Mouse (Mus musculus) embryonic facial prominence, embryonic 12.5 days (tissue): ENCODE results near the gene Ltbp1. TPM values are rescaled to one million over a fixed set of nuclear protein-coding genes. Genes with fewer than 3 reads are reported as not detected.

Experiments
- ATAC-seq: fragments of 200-750 bp; cut with Nextera tagmentation; 2 replicates; pipeline ENCODE4 v1.8.0; 2017; ENCODE audit not compliant: insufficient number of reproducible peaks, insufficient read depth, low FRiP score, low TSS enrichment
- H3K27ac ChIP-seq: fragments of 300-500 bp; sonication (generic); 2 replicates; pipeline ENCODE4 v1.5.1; 2016; ENCODE audit warnings: mild to moderate bottlenecking
- H3K27me3 ChIP-seq: fragments of 300-500 bp; sonication (generic); 2 replicates; pipeline ENCODE4 v1.6.1; 2016; ENCODE audit warnings: mild to moderate bottlenecking, moderate library complexity
- H3K36me3 ChIP-seq: fragments of 300-500 bp; sonication (generic); 2 replicates; pipeline ENCODE4 v1.6.1; 2016; ENCODE audit warnings: mild to moderate bottlenecking
- H3K4me1 ChIP-seq: fragments of 300-500 bp; sonication (generic); 2 replicates; pipeline ENCODE4 v1.6.1; 2016
- H3K4me2 ChIP-seq: fragments of 300-500 bp; sonication (generic); replicated peaks from 2 replicates; pipeline ENCODE4 v1.6.1; 2016; ENCODE audit warnings: mild to moderate bottlenecking, moderate library complexity
- H3K4me3 ChIP-seq: fragments of 300-500 bp; sonication (generic); 2 replicates; pipeline ENCODE4 v1.5.1; 2016; ENCODE audit warnings: mild to moderate bottlenecking
- H3K9ac ChIP-seq: fragments of 300-500 bp; sonication (generic); 2 replicates; pipeline ENCODE4 v1.6.1; 2016; ENCODE audit warnings: mild to moderate bottlenecking, moderate library complexity
- H3K9me3 ChIP-seq: fragments of 300-500 bp; sonication (generic); 2 replicates; pipeline ENCODE4 v1.6.1; 2016; ENCODE audit warnings: mild to moderate bottlenecking, moderate library complexity
- WGBS: fragments of 180-500 bp; shearing (Covaris S2); methylation state at CpG from one replicate; pipeline ENCODE4 v1.1.7; 2016; 5-methylcytosine and 5-hydroxymethylcytosine counted together
- polyA plus RNA-seq: library from polyadenylated mRNA; unstranded; fragments of >200 nt; fragmentation: Nextera tagmentation; extraction: Ambion mirVana; gene quantifications from 2 replicates; pipeline ENCODE4 v1.2.1, GENCODE M21; 2016

Ltbp1 gene
- polyA plus RNA-seq, 1 experiment from 2014 or later = 36.7 TPM

DNA sequence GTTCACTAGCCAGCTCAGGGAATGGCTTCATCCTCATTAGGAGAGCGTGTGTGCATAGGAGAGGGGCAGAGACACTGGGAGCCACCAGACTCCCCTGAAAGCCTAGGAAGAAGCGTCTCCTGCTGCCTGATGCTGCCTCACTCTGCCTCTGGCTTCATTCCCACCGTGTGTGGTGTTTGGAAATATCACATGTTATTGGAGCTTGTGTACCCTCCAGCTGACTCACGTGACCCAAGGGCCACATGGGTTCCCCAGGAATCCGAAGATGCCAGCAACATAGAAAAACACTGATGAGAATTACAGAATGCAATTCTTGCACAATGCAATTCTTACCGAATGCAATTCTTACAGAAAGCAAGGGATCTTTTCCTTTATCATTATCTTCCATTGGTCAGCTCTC, 325.0 kb downstream of the Ltbp1 start:
- Histone ChIP-seq H3K9me3 (no peaks in the 10 kb centered on the region), H3K4me2 (no peak overlapping the region), H3K27ac (no peak overlapping the region), H3K9ac (no peak overlapping the region), H3K27me3 (no peaks in the 10 kb centered on the region), H3K4me1 (no peaks in the 10 kb centered on the region), H3K36me3 (no peaks in the 10 kb centered on the region), H3K4me3 (no peak overlapping the region)
- no peak for ATAC-seq
- 88% methylated on average over 6 of the region's 6 CpGs for WGBS

- Histone ChIP-seq H3K4me3 (no peak overlapping the region), H3K4me1 (no peaks in the 10 kb centered on the region), H3K9me3 (no peaks in the 10 kb centered on the region), H3K27ac (no peak overlapping the region), H3K9ac (no peak overlapping the region), H3K36me3 (no peaks in the 10 kb centered on the region), H3K4me2 (no peak overlapping the region), H3K27me3 (no peaks in the 10 kb centered on the region)
- 91% methylated on average over 6 of the region's 6 CpGs for WGBS
- ATAC-seq = no peak
Observed at GRCm38 (mm10) chr17:75331421-75331951, 326.1 kb downstream of the Ltbp1 start.

DNA sequence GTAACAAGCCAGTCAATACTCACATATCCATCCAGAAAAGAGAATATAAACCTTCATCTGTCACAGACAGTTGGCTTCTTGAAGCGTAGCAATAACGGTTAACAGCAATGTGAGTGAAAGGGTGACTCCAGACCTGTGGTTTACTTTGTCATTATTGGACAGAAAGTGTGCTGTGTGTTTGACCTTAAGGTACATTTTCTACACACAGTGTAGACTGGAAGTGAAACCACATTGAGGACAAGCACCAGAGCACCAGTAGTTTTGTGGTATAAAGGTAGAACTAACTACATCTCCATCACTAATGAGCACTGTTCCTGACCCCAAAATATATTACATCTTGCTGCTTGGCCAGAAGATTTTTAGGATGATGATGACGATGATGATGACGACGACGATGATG, 326.9 kb downstream of the Ltbp1 start:
- Histone ChIP-seq H3K9me3 (no peaks in the 10 kb centered on the region), H3K9ac (no peak overlapping the region), H3K4me1 (no peaks in the 10 kb centered on the region), H3K36me3 (no peaks in the 10 kb centered on the region), H3K27me3 (no peaks in the 10 kb centered on the region), H3K4me3 (no peak overlapping the region), H3K27ac (no peak overlapping the region), H3K4me2 (no peak overlapping the region)
- WGBS = 96% methylated on average over 6 of the region's 6 CpGs
- no peak for ATAC-seq

GRCm38 (mm10) chr17:75333011-75333410, 327.6 kb downstream of the Ltbp1 start:
- no peak overlapping the region for H3K9ac ChIP-seq
- H3K27ac ChIP-seq = no peak overlapping the region
- no peak for ATAC-seq
- WGBS = 88% methylated on average over 9 of the region's 9 CpGs
- H3K4me1 ChIP-seq = no peaks in the 10 kb centered on the region
- no peaks in the 10 kb centered on the region for H3K9me3 ChIP-seq
- H3K36me3 ChIP-seq = no peaks in the 10 kb centered on the region
- no peak overlapping the region for H3K4me3 ChIP-seq
- no peak overlapping the region for H3K4me2 ChIP-seq
- H3K27me3 ChIP-seq = no peaks in the 10 kb centered on the region

- no peak overlapping the region for H3K9ac ChIP-seq
- 87% methylated on average over 13 of the region's 13 CpGs for WGBS
- no peaks in the 10 kb centered on the region for H3K4me1 ChIP-seq
- H3K27me3 ChIP-seq = no peaks in the 10 kb centered on the region
- H3K27ac ChIP-seq = no peak overlapping the region
- H3K4me2 ChIP-seq = no peak overlapping the region
- no peaks in the 10 kb centered on the region for H3K9me3 ChIP-seq
- no peak for ATAC-seq
- no peaks in the 10 kb centered on the region for H3K36me3 ChIP-seq
- no peak overlapping the region for H3K4me3 ChIP-seq
Observed at GRCm38 (mm10) chr17:75333759-75334158, 328.4 kb downstream of the Ltbp1 start.

DNA sequence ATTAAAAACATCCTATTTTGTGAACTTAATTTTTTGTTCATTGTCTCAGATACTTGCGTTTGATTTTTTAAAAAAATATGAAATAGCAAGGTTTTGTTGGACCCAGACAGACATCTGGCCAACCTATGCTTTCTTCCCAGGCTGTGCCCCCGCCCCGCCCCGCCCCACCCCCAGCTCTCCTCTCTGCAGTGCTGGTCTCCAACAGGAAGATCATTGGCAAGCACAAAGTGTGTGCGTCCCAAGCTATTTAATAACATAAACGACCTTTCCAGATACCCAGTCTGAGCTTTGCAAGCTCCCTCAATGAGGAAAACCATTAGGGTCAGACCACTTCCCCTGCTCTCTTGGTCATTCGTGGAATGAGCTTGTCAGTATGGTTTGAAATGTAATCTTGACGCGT, 330.3 kb downstream of the Ltbp1 start:
- no peaks in the 10 kb centered on the region for H3K27me3 ChIP-seq
- ATAC-seq = no peak
- WGBS = 77% methylated on average over 9 of the region's 9 CpGs

DNA sequence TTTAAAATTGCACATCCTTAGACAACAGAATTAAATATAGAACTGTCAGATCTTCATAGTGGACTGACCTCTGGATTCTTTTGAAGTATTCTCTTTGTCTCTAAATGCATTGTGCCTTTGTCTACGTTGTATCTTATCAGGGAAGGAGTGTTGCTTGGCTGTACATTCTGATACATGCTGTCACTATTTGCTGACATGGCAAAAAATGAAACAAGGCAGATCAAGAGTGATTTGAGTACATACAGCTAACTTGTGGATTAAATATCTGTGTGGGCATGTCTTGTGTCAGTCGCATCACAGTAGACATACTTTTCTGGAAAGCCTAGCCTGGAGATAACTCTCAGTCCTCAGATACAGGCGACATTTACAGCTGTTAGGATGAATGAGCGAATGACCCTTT, 335.9 kb downstream of the Ltbp1 start:
- ATAC-seq = no peak
- WGBS = 85% methylated on average over 4 of the region's 4 CpGs
- H3K4me1 ChIP-seq = no peaks in the 10 kb centered on the region
- no peaks in the 10 kb centered on the region for H3K9me3 ChIP-seq
- no peak overlapping the region for H3K9ac ChIP-seq
- H3K4me2 ChIP-seq = no peak overlapping the region
- H3K4me3 ChIP-seq = no peak overlapping the region
- no peaks in the 10 kb centered on the region; the same call in 1 of the 2 replicates for H3K36me3 ChIP-seq
- no peaks in the 10 kb centered on the region for H3K27me3 ChIP-seq
- H3K27ac ChIP-seq = no peak overlapping the region

More for the DNA sequence above, 330.3 kb downstream of the Ltbp1 start:
- no peaks in the 10 kb centered on the region for H3K9me3 ChIP-seq
- H3K36me3 ChIP-seq = no peaks in the 10 kb centered on the region
- no peak overlapping the region for H3K4me3 ChIP-seq
- H3K4me2 ChIP-seq = no peak overlapping the region
- H3K9ac ChIP-seq = no peak overlapping the region
- H3K4me1 ChIP-seq = no peaks in the 10 kb centered on the region
- H3K27ac ChIP-seq = no peak overlapping the region

DNA sequence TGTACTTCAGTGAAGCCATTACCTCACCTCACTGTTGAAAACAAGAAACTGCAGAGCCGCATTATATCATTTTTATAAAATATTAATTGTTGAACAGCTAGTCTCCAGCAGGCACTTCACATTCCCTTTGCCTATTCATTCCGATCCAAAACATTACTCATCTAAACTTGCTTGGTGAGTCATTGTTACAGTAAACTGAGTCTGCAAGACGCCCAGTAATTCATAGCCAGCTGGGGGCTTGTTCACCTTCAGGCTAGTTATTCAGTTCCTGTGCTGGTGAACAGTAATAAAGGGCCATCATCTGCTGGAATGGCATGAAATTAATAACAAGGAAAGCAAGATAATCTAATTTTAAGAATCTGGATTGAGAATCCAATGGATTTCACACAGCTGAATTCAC, 339.7 kb downstream of the Ltbp1 start:
- H3K9me3 ChIP-seq = 0 out of 2 replicates have a peak, but pooled peaks cover 5% of the 10 kb centered on the region
- 82% methylated on average over 3 of the region's 3 CpGs for WGBS
- H3K9ac ChIP-seq = no peak overlapping the region
- no peak overlapping the region for H3K27ac ChIP-seq
- H3K36me3 ChIP-seq = peaks cover 5% of the 10 kb centered on the region; the same call in 1 of the 2 replicates
- H3K4me1 ChIP-seq = no peaks in the 10 kb centered on the region
- H3K4me3 ChIP-seq = no peak overlapping the region
- no peaks in the 10 kb centered on the region for H3K27me3 ChIP-seq
- ATAC-seq = no peak
- no peak overlapping the region for H3K4me2 ChIP-seq

GRCm38 (mm10) chr17:75347414-75347813, 342.0 kb downstream of the Ltbp1 start:
- peaks cover 5% of the 10 kb centered on the region; the same call in 1 of the 2 replicates for H3K36me3 ChIP-seq
- no peak overlapping the region for H3K27ac ChIP-seq
- WGBS = 97% methylated on average over 4 of the region's 4 CpGs
- no peaks in the 10 kb centered on the region for H3K27me3 ChIP-seq
- no peak overlapping the region for H3K9ac ChIP-seq
- H3K4me3 ChIP-seq = no peak overlapping the region
- H3K9me3 ChIP-seq = 0 out of 2 replicates have a peak, but pooled peaks cover 5% of the 10 kb centered on the region
- no peaks in the 10 kb centered on the region for H3K4me1 ChIP-seq
- H3K4me2 ChIP-seq = no peak overlapping the region
- ATAC-seq = no peak

- no peak overlapping the region for H3K4me2 ChIP-seq
- ATAC-seq = no peak
- H3K4me1 ChIP-seq = no peaks in the 10 kb centered on the region
- H3K4me3 ChIP-seq = no peak overlapping the region
- H3K27ac ChIP-seq = no peak overlapping the region
- peaks cover 5% of the 10 kb centered on the region; the same call in 1 of the 2 replicates for H3K36me3 ChIP-seq
- 81% methylated on average over 8 of the region's 8 CpGs for WGBS
- H3K27me3 ChIP-seq = no peaks in the 10 kb centered on the region
- 0 out of 2 replicates have a peak, but pooled peaks cover 5% of the 10 kb centered on the region for H3K9me3 ChIP-seq
- no peak overlapping the region for H3K9ac ChIP-seq
Observed at GRCm38 (mm10) chr17:75349109-75349508, 343.7 kb downstream of the Ltbp1 start.

GRCm38 (mm10) chr17:75349602-75350001, 344.2 kb downstream of the Ltbp1 start:
- Histone ChIP-seq H3K4me3 (no peak overlapping the region), H3K27ac (no peak overlapping the region), H3K4me2 (no peak overlapping the region), H3K9ac (no peak overlapping the region), H3K4me1 (no peaks in the 10 kb centered on the region), H3K27me3 (no peaks in the 10 kb centered on the region), H3K9me3 (0 out of 2 replicates have a peak, but pooled peaks cover 5% of the 10 kb centered on the region), H3K36me3 (peaks cover 5% of the 10 kb centered on the region; the same call in 1 of the 2 replicates)
- 82% methylated on average over 3 of the region's 3 CpGs for WGBS
- ATAC-seq = no peak

- no peak overlapping the region for H3K4me3 ChIP-seq
- H3K27ac ChIP-seq = no peak overlapping the region
- H3K9me3 ChIP-seq = no peaks in the 10 kb centered on the region
- H3K36me3 ChIP-seq = no peaks in the 10 kb centered on the region; the same call in 1 of the 2 replicates
- no peaks in the 10 kb centered on the region for H3K4me1 ChIP-seq
- no peaks in the 10 kb centered on the region for H3K27me3 ChIP-seq
- 78% methylated on average over 3 of the region's 3 CpGs for WGBS
- H3K4me2 ChIP-seq = no peak overlapping the region
- no peak overlapping the region for H3K9ac ChIP-seq
- ATAC-seq = no peak
Observed at GRCm38 (mm10) chr17:75353323-75353722, 348.0 kb downstream of the Ltbp1 start.
